Mouse (Mus musculus) lung, postnatal 0 days (tissue): ENCODE results near the gene P2ry2.

Experiments
- CTCF ChIP-seq: IDR thresholded peaks from 2 replicates; pipeline ENCODE4 v1.5.1; 2016; ENCODE audit warnings: antibody characterized with exemption, mild to moderate bottlenecking
- EP300 ChIP-seq: IDR thresholded peaks from 2 replicates; pipeline ENCODE4 v1.6.1; 2016; ENCODE audit warnings: antibody characterized with exemption, mild to moderate bottlenecking, control low read depth

DNA sequence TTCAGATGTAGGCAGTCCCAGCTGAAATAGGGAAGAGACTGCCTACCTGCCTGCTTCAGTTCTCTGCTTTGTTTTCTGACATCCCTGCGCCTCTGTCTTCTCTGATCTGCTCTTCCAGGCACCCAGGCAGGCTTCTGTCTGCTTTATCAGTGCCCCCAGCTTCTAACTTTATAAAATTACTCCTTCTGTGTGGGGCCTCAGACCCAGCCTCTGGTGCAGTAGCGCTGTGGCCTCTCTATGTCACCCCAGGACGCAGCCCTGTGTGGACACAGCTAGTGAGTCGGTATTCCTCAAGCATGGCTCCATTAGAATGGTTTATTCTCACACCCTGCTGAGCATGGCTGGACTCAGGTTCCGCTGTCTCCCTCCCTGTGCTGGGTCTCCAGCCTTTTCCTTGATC is 62.6 kb downstream of the P2ry2 start:
- TF ChIP-seq CTCF (no peak), EP300 (no peak)
